Mouse (Mus musculus): ENCODE data around the gene Gm21974. TPM values are rescaled to one million over a fixed set of nuclear protein-coding genes. Genes with fewer than 3 reads are reported as not detected.

The Gm21974 gene
- polyA plus RNA-seq, 1 experiment, result not detected

- H3K27me3 ChIP-seq (ENCODE audit: control insufficient read depth, insufficient read depth, insufficient read length), result no peaks in the 10 kb centered on the region
- H3K79me2 ChIP-seq (ENCODE audit: control insufficient read depth, insufficient read depth), result no peaks in the 10 kb centered on the region
- no peak overlapping the region for H3K4me3 ChIP-seq
- TF ChIP-seq MYOG (IDR thresholded peaks at IDR 0.05; ENCODE audit: control insufficient read depth in 1 of 3, insufficient read depth in 1 of 3, insufficient read length in 2 of 3, low read depth in 2 of 3) (no peak), MAX (IDR thresholded peaks at IDR 0.05; ENCODE audit: low read depth) (no peak), SRF (IDR thresholded peaks at IDR 0.05; ENCODE audit: control insufficient read depth, insufficient read length, low read depth) (no peak), TCF3 (IDR thresholded peaks at IDR 0.05; ENCODE audit: insufficient read length, low read depth) (no peak), USF1 (IDR thresholded peaks at IDR 0.05; ENCODE audit: low read depth) (no peak), MYOD1 (IDR thresholded peaks at IDR 0.05; ENCODE audit: control insufficient read depth in 1 of 3, insufficient read length in 2 of 3, low read depth in 2 of 3) (no peak), POLR2A (IDR thresholded peaks at IDR 0.05; ENCODE audit: insufficient read length, low read depth) (no peak), CEBPB (IDR thresholded peaks at IDR 0.05; ENCODE audit: insufficient read depth, poor library complexity, severe bottlenecking) (no peak), TCF12 (IDR thresholded peaks at IDR 0.05; ENCODE audit: insufficient read depth, poor library complexity, severe bottlenecking) (no peak), POLR2AphosphoS2 (IDR thresholded peaks at IDR 0.05; ENCODE audit: insufficient read length, low read depth) (no peak), REST (IDR thresholded peaks at IDR 0.05; ENCODE audit: insufficient read depth, insufficient read length) (no peak), E2F4 (IDR thresholded peaks at IDR 0.05; ENCODE audit: insufficient read depth) (no peak)
- H3K4me2 ChIP-seq (ENCODE audit: low read depth), result no peak overlapping the region
- H3ac ChIP-seq (ENCODE audit: control insufficient read depth, insufficient read length), result no peak overlapping the region
- peaks cover 8% of the 10 kb centered on the region for H3K36me3 ChIP-seq (ENCODE audit: control insufficient read depth, insufficient read depth)
Observed at GRCm38 (mm10) chr7:127925252-127925651, 30.0 kb upstream of the Gm21974 start.

GRCm38 (mm10) chr7:127923714-127924113, 28.5 kb upstream of the Gm21974 start:
- no peak overlapping the region for H3K4me2 ChIP-seq (ENCODE audit: low read depth)
- H3K4me3 ChIP-seq, result no peak overlapping the region
- H3ac ChIP-seq (ENCODE audit: control insufficient read depth, insufficient read length), result no peak overlapping the region
- peaks cover 8% of the 10 kb centered on the region for H3K36me3 ChIP-seq (ENCODE audit: control insufficient read depth, insufficient read depth)
- no peak for TF ChIP-seq POLR2A (IDR thresholded peaks at IDR 0.05; ENCODE audit: insufficient read length, low read depth)
- no peak for TF ChIP-seq SRF (IDR thresholded peaks at IDR 0.05; ENCODE audit: control insufficient read depth, insufficient read length, low read depth)
- no peak for TF ChIP-seq MAX (IDR thresholded peaks at IDR 0.05; ENCODE audit: low read depth)
- TF ChIP-seq CEBPB (IDR thresholded peaks at IDR 0.05; ENCODE audit: insufficient read depth, poor library complexity, severe bottlenecking), result no peak
- TF ChIP-seq USF1 (IDR thresholded peaks at IDR 0.05; ENCODE audit: low read depth), result no peak
- TF ChIP-seq POLR2AphosphoS2 (IDR thresholded peaks at IDR 0.05; ENCODE audit: insufficient read length, low read depth), result no peak
- TF ChIP-seq MYOD1 (IDR thresholded peaks at IDR 0.05; ENCODE audit: control insufficient read depth in 1 of 3, insufficient read length in 2 of 3, low read depth in 2 of 3), result no peak
- TF ChIP-seq E2F4 (IDR thresholded peaks at IDR 0.05; ENCODE audit: insufficient read depth), result no peak
- TF ChIP-seq MYOG (IDR thresholded peaks at IDR 0.05; ENCODE audit: control insufficient read depth in 1 of 3, insufficient read depth in 1 of 3, insufficient read length in 2 of 3, low read depth in 2 of 3), result no peak
- TF ChIP-seq REST (IDR thresholded peaks at IDR 0.05; ENCODE audit: insufficient read depth, insufficient read length), result no peak
- TF ChIP-seq TCF3 (IDR thresholded peaks at IDR 0.05; ENCODE audit: insufficient read length, low read depth), result no peak
- TF ChIP-seq TCF12 (IDR thresholded peaks at IDR 0.05; ENCODE audit: insufficient read depth, poor library complexity, severe bottlenecking), result no peak
- H3K79me2 ChIP-seq (ENCODE audit: control insufficient read depth, insufficient read depth), result no peaks in the 10 kb centered on the region
- H3K27me3 ChIP-seq (ENCODE audit: control insufficient read depth, insufficient read depth, insufficient read length), result no peaks in the 10 kb centered on the region

- H3ac ChIP-seq (ENCODE audit: control insufficient read depth, insufficient read length), result no peak overlapping the region
- no peak overlapping the region for H3K4me2 ChIP-seq (ENCODE audit: low read depth)
- peaks cover 9% of the 10 kb centered on the region for H3K36me3 ChIP-seq (ENCODE audit: control insufficient read depth, insufficient read depth)
- H3K4me3 ChIP-seq, result no peak overlapping the region
- TF ChIP-seq MYOD1 (IDR thresholded peaks at IDR 0.05; ENCODE audit: control insufficient read depth in 1 of 3, insufficient read length in 2 of 3, low read depth in 2 of 3) (no peak), MAX (IDR thresholded peaks at IDR 0.05; ENCODE audit: low read depth) (no peak), POLR2A (IDR thresholded peaks at IDR 0.05; ENCODE audit: insufficient read length, low read depth) (no peak), USF1 (IDR thresholded peaks at IDR 0.05; ENCODE audit: low read depth) (no peak), SRF (IDR thresholded peaks at IDR 0.05; ENCODE audit: control insufficient read depth, insufficient read length, low read depth) (no peak), E2F4 (IDR thresholded peaks at IDR 0.05; ENCODE audit: insufficient read depth) (no peak), TCF3 (IDR thresholded peaks at IDR 0.05; ENCODE audit: insufficient read length, low read depth) (no peak), CEBPB (IDR thresholded peaks at IDR 0.05; ENCODE audit: insufficient read depth, poor library complexity, severe bottlenecking) (no peak), MYOG (IDR thresholded peaks at IDR 0.05; ENCODE audit: control insufficient read depth in 1 of 3, insufficient read depth in 1 of 3, insufficient read length in 2 of 3, low read depth in 2 of 3) (no peak), POLR2AphosphoS2 (IDR thresholded peaks at IDR 0.05; ENCODE audit: insufficient read length, low read depth) (no peak), TCF12 (IDR thresholded peaks at IDR 0.05; ENCODE audit: insufficient read depth, poor library complexity, severe bottlenecking) (no peak), REST (IDR thresholded peaks at IDR 0.05; ENCODE audit: insufficient read depth, insufficient read length) (no peak)
- H3K27me3 ChIP-seq (ENCODE audit: control insufficient read depth, insufficient read depth, insufficient read length), result no peaks in the 10 kb centered on the region
- H3K79me2 ChIP-seq (ENCODE audit: control insufficient read depth, insufficient read depth), result no peaks in the 10 kb centered on the region
Observed at GRCm38 (mm10) chr7:127922451-127923275, 27.4 kb upstream of the Gm21974 start.

- peaks cover 12% of the 10 kb centered on the region for H3K36me3 ChIP-seq (ENCODE audit: control insufficient read depth, insufficient read depth)
Observed at GRCm38 (mm10) chr7:127921516-127921915, 26.3 kb upstream of the Gm21974 start.

More at GRCm38 (mm10) chr7:127921516-127921915, 26.3 kb upstream of the Gm21974 start:
- no peak for TF ChIP-seq POLR2AphosphoS2 (IDR thresholded peaks at IDR 0.05; ENCODE audit: insufficient read length, low read depth)
- no peak for TF ChIP-seq REST (IDR thresholded peaks at IDR 0.05; ENCODE audit: insufficient read depth, insufficient read length)
- TF ChIP-seq CEBPB (IDR thresholded peaks at IDR 0.05; ENCODE audit: insufficient read depth, poor library complexity, severe bottlenecking), result no peak
- TF ChIP-seq E2F4 (IDR thresholded peaks at IDR 0.05; ENCODE audit: insufficient read depth), result no peak
- no peak for TF ChIP-seq MYOG (IDR thresholded peaks at IDR 0.05; ENCODE audit: control insufficient read depth in 1 of 3, insufficient read depth in 1 of 3, insufficient read length in 2 of 3, low read depth in 2 of 3)
- H3ac ChIP-seq (ENCODE audit: control insufficient read depth, insufficient read length), result no peak overlapping the region
- H3K79me2 ChIP-seq (ENCODE audit: control insufficient read depth, insufficient read depth), result no peaks in the 10 kb centered on the region
- no peak overlapping the region for H3K4me3 ChIP-seq
- no peaks in the 10 kb centered on the region for H3K27me3 ChIP-seq (ENCODE audit: control insufficient read depth, insufficient read depth, insufficient read length)
- no peak overlapping the region for H3K4me2 ChIP-seq (ENCODE audit: low read depth)
